Mouse (Mus musculus) bone marrow macrophage, adult 2 months (primary cell): Measurements from ENCODE around the gene Trmt2a.

Experiments used
- CTCF ChIP-seq: IDR thresholded peaks from 2 replicates; pipeline ENCODE4 v1.5.1; 2012; ENCODE audit warnings: low read depth, mild to moderate bottlenecking, low read length, moderate library complexity
- POLR2A ChIP-seq: IDR thresholded peaks from 2 replicates; pipeline ENCODE4 v1.6.1; 2012; ENCODE audit warnings: mild to moderate bottlenecking, low read depth, low read length, borderline replicate concordance

DNA sequence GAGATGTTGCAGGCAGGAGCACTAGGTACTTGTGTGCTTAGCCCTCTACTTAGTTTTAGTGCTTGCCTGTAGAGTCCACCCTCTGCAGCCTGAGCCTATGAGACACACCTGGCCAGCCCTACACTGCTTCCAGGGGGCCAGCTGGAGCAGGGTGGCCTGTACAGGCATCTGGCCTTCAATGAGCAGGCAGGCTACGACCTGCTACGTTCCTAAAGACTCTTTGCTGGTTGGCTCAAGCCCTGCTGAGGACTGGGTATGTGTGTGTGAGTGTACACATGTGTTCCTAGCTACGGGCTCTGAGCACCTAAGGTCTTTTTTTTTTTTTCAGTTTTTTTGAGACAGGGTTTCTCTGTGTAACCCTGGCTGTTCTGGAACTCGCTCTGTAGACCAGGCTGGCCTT is 17.0 kb upstream of the Trmt2a start:
- no peak for TF ChIP-seq CTCF
- TF ChIP-seq POLR2A, result no peak
